Mouse (Mus musculus): Measurements from ENCODE around the gene Rapgef2. TPM values are rescaled to one million over a fixed set of nuclear protein-coding genes. Genes with fewer than 3 reads are reported as not detected.
A peak's percentile ranks its signal among the peaks of the same experiment; 100 is the strongest.
"Not testable (repeated sequence)": the region's sequence is repeated elsewhere in the genome, so short reads cannot be mapped to it uniquely, and the experiment has no call there.

Gene Rapgef2
- total RNA-seq, 2 experiments from 2014 or later: 25.2 to 30.4 TPM

DNA sequence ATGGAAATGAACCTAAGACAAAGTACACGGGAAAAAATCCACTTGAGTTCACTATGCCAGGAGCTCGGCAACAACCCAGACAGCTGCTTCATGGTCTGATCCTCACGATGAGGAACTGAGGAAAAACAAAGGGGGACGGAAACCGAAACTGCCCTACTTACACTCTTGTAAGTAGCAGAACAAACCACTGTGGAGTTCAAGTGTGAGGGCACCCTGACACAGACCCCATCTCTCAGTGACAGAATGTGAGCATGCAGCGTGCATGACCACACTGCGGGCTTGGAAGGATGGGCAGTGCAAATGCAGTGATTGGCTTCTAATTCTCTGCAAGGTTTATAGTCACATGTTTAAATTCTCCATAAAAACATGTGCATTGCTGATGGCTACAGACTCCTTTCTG, 197.2 kb downstream of the Rapgef2 start:
- no peak for DNase-seq

DNA sequence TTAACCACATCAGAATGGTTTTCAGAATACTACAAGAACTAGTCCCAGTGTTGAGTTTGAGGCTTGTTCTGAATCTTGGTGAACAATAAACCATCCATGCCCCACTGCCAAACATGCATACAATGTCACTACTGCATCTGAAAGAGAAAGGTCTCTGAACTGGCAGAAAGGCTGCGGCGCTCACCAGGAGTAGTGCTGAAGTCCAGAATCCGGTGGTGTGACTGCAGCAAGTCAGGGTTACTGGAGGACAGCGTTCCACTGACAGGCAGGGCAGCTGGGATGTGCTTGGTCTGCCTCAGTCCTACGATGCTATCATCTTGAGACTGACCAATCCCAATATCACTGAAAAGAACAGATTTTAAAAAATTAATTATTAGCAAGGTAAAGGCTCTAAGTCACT, 197.9 kb downstream of the Rapgef2 start:
- DNase-seq: no peak

DNA sequence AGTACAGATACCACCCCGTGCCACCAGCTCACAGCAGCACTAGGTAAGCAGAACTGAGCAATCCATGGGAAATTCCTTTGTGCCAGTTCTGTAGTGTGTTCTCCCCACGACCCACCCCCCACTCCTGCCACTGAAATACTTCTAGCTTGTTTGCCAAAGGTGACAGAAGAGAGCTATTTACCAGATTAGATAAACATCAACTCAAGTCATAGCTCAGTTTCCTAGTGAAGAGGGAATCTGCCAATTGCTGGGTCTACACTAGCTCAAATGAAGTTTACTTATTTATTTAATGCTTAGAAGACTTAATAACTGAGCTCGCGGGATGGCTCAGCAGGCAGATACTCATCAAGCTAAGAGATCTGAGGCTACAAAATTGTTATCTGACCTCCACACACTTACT, 200.0 kb downstream of the Rapgef2 start:
- no peak for DNase-seq

DNA sequence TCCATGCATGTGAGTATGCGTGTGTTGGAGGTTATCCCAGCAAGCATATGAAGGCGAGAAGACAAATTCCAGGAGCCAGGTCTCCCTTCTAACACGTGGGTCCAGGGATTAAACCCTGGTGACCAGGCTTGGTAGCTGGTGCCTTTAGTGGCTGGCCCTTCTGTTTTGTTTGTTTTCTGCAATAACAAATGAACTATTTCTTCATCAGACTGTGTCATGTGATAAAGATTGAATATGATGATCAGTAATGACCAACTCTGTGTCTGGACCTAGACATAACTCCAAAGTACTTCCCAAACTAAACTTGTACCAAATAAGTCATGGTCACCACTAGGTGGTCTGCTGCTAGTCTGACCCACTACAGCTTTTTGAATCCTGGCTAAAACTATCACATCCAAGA, 202.4 kb downstream of the Rapgef2 start:
- no peak for DNase-seq

- DNase-seq: no peak
These were observed 203.3 kb downstream of the Rapgef2 start for GRCm38 (mm10) chr3:79083030-79083429.

- DNase-seq: peak; percentile 28
These were observed 207.2 kb downstream of the Rapgef2 start for GRCm38 (mm10) chr3:79079076-79079475.

DNA sequence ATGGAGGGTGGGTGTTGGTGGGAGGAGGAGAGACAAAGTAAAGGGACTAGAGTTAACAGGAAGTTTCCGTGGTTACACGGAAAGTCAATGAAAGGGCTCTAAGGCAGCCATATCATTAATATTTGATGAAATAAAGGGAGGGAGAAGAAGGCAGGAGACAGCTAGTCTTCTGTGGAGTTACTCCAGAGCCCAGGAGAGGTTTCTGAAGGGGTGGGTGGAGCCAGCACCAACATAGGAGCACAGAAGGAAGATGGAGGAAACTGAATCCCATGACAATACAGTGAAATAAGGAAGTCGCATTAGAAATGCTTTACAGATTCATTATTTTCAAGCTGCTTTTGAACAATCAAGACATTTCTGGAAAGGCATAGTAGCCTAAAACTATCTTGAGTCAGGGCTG, 211.3 kb downstream of the Rapgef2 start:
- DNase-seq: no peak

DNA sequence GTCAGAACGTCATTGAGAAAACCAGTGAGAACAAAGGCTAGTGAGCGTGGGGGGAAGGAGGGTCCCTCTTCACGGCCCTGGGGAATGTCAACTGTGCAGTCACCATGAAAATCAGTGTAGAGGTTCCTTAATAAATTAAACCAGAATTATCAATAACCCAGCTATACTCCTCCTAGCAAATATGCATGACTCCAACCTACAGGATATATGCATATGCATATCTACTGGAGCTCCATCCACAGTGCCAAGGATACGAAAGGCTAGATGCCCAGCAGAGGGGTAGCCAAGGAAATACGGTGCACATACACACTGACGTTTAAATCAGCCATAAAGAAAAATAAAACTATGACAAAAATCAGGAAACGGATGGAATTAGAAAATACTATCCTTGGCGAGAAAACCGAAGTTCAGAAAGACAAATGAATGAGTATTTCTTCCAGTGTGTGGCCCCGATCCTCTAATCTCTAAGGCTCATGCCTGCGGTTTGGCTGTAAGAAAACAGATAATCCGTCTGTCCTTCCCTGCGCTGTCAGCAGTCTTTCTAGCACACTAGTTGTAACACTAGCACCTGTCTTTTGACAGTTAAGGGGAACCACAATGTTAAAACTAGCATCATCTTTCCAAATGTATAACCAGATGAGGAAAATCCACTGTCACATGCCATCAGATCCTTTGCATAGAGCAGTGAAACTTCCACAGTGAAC, 212.6 kb downstream of the Rapgef2 start:
- no peak for DNase-seq

- DNase-seq: peak; percentile 8
These were observed 214.8 kb downstream of the Rapgef2 start for GRCm38 (mm10) chr3:79071561-79071960.

DNA sequence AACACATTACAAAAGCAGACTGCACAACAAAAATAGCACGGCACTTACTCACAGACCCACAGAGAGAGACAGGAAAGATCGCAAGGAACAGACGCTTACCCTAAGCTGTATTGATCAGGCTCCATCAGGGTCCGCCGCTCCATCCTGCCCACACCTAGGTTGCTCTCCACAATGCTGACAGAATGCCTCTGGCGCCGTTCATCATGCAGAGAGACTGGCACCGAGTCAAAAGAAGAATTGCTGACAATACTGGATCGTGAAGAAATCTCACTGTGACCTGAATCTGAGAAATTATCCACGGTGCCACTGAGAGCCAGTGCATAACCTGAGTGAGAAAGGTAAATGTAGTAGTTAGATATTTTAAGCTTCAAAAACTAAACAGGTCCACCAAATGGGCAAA, 216.4 kb downstream of the Rapgef2 start:
- no peak for DNase-seq

DNA sequence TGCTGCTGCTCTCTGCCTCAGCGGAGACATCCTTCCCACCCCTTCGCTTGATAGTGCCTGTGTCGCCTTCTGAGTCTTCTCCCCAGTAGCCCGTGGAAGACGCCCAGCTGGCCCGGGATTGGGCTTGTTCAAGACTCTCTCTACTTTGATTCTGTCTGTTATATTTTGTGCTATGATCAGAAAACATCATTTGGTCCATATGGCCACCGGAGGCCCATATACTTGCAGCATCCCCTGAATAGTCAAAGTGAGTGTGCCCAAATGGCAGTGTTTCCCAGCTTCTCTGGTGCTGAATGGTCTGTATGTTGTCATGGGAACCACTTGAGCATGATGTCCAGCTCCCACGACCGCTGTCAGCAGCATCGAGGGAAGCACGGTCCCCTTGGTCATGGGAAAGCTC, 217.3 kb downstream of the Rapgef2 start:
- no peak for DNase-seq

DNA sequence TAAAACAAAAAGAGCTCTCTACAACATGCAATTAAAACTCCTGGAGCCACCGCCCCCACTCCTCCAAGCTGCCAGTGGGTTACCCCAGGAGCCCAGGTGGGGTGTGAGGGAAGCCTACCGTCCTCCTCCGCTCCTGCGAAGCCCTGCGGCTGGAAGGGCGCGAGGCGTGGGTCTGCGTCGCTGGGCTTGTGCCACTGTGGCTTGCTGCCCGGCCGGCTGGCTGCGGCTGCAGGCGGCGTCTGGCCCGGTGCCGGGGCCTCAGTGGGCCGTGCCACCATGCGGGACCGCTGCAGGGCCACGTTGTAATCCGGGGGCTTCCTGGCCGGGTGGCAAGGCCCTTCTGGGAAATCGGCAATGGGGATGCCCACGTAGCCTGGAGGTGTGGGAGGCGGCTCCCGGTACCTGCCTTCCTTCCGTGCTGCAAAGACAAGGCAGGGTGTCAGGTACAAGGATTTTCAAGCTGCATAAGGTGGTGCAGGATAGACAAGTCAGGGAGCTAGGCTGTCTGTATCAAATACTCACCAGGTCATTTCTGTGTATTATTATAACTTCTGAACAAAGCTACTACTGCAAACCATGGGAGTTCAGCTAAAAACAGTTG, 219.8 kb downstream of the Rapgef2 start:
- DNase-seq: no peak

DNA sequence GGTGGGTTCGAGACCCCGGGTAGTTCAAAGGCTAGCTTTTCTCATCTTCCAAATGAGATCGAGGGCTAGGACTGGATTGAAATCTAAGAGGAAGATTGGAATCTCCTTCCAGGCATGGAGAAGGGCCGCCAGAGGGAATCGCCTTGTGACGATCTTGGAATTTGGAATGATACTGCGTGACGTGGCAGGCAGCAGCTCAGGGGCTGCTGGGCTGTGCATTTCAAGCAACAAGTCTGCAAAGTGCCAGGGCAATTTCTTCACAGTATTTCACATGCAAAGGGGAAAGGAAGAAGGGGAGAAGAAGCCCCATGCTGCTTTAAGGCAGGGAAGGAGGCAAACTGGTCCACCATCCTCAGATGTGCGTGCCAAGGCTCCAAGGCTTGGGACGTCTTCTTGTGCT, 222.2 kb downstream of the Rapgef2 start:
- no peak for DNase-seq

DNA sequence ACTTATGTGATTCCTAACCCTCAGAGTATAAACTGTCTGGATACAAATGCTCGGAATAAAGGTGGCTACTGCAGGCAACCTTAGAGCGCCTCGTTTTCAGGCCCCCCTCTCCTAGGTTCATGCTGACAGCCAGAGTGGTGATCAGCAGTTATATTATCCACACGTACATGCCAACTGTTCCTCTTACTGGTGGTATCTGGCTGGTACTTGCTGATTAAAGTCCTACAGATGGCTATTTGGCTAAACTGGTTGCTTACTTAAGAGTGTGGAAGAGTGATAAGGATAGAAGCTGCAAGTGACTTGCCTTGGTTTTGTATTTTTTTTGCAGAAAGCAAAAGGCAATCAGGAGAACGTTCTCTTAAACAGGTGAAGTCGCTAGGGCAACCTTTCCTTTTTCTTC, 224.9 kb downstream of the Rapgef2 start:
- DNase-seq: no peak

GRCm38 (mm10) chr3:79058491-79058890, 227.8 kb downstream of the Rapgef2 start:
- not testable (repeated sequence) for DNase-seq

- no peak for DNase-seq
These were observed 241.1 kb downstream of the Rapgef2 start for GRCm38 (mm10) chr3:79045251-79045650.

DNA sequence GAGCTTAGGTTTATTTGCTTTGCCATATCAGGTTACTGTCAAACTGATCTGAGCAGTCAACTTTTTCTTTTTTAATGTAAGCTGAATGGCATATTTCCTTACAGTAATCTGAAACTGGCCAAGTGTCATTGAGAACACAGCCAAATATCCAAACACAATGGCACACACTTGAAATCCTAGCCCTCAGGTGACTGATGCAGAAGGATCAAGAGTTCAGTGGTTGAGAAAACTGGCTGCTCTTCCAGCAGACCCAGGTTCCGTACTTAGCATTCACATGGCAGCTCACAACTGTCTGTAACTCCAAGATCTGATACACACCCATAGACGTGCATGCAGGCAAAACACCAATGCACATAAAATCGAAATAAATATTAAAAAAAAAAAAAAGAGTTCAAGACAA, 243.3 kb downstream of the Rapgef2 start:
- no peak for DNase-seq

DNA sequence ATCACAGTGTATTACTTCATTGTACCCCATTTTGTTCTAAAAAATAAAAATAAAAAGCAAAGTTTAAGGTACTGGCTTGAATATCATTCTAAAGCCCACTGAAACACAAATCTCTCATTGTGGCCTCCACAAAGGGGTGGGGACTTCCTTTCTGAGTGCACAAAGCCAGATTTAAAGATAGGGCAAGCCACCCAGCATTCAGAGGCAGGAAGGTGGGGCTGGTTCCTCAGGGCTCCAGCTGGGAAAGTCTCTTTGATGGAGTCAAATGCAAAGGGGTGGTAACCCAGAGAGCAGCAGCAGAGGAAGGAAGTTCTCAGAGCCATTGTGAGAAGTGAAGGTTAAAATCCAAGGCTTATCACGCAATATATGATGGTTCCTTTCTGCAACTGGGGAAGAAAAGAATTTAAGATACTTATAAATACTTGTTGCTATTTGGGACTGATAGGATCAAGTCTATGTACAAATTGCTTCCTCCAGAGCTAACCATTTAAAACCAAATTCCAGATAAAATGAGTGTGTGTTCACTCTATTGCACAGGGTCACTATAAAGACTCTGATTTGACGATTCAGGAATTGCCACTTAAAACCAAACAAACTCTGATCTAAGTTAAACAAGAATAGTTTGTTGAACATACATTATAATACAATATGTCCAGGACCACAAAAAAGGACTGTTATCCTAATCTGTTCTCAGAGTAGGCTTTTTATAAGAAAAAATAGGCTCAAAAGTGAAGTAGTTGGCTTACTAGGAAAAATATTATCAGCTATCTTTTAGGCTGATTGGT, 246.5 kb downstream of the Rapgef2 start:
- no peak for DNase-seq

DNA sequence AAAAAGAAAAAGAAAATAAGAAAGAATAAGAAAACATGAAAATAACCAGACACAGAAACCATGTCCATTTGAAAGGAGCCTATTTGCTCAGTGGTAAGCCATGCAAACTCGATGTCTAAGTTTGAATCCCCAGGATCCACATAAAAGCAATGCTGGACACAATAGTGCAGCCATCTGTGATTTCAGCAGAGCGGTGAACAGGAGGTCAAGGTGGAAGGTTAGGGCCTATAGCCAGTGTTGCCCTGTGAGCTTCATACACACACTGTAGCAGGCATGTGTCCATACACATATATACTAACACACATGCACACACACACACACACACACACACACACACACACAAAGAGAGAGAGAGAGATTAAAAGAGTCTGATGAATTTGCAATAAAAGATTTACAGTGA, 247.3 kb downstream of the Rapgef2 start:
- no peak for DNase-seq

- DNase-seq: no peak
These were observed 251.9 kb downstream of the Rapgef2 start for GRCm38 (mm10) chr3:79034457-79034856.

DNA sequence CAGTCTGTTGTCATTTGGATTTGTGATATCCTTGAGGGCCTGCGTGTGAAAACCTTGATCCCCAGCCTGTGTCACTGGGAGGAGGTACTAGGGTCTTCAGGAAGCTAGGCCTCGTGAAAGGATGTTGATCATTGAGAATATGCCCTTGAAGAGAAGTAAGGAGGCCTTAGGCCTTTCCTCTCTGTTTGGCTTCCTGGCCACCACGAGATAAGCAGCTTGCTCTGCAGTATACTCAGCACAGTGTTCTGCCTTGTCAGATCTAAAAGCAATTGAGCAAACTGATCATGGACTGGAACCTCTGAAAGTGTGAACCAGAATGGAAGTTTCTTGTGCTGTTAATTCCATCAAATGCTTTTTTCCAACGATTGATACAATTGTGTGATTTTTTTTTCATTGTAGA, 255.5 kb downstream of the Rapgef2 start:
- DNase-seq: no peak

DNA sequence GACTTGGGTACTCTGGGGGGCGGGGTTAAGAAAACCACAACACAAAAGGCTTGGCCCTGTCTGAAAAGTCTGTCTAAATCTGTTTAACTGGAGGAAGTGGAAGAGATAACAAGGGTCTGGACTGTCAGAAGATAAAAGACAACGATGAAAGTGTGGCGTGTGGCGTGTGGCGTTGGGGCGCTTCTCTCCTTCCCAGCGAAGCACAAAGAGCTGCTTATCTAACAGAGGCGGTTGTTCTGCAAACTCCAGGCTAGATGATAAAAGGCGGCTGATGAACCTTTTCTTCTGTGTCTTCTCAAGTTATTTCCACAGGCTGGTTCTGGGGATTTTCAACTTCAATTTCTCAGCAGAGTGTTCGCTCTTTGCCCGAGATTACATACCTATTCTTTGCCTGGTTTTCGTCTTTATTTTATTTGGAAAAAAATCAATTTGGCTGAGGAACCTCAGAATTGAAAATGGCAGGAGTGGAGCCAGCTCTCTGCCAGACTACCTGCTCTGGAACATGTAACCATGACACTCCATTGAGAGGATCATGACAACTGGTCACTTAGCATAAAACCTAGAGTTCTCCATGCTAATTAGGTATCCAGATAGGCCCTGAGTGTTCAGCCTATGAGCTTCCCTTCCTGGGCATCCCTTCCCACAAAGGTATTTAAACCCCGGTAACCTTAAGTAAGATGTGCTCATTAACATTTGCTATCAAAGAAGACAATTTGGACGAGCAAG, 258.0 kb downstream of the Rapgef2 start:
- no peak for DNase-seq

DNA sequence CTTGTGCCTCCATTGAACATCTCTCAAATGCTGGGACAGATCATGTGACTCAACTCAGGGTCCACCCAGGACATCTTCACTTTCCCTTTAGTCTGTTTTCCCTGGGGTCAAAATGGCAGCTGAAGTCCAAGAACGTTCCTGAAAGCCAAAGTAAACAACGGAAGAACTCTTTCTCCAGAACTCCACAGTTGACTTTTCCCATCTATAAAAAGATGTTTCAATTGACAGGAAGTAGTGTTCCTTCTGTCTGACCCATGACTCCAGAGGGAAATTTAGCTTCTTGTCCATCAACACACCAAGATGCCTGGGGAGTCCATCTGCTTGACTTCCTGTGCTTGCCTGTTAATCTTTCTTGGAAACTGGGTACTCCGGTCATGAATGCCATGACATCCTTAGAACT, 260.3 kb downstream of the Rapgef2 start:
- DNase-seq: no peak

All from adrenal gland, postnatal 10 days (tissue).